Mouse (Mus musculus): ENCODE data around the gene Clps.

GRCm38 (mm10) chr17:28580396-28580795 is 19.8 kb upstream of the Clps start:
- TF ChIP-seq ELF1 (IDR thresholded peaks at IDR 0.05; ENCODE audit: low read depth, low read length) (no peak), POLR2A (IDR thresholded peaks at IDR 0.05; ENCODE audit: control insufficient read depth in 1 of 2, insufficient read depth in 1 of 2, low read depth in 1 of 2, low read length in 2 of 2, poor library complexity in 1 of 2) (no peak), CTCF (IDR thresholded peaks at IDR 0.05 in 2 of 3, conservative IDR thresholded peaks at IDR 0.05 in 1 of 3; ENCODE audit: control insufficient read depth in 1 of 3, insufficient read depth in 1 of 3, low read depth in 2 of 3, low read length in 3 of 3, poor library complexity in 1 of 3, severe bottlenecking in 1 of 3) (no peak), TAL1 (IDR thresholded peaks at IDR 0.05; ENCODE audit: low read length) (no peak), ZC3H11A (IDR thresholded peaks at IDR 0.05; ENCODE audit: low read depth, low read length) (no peak), GABPA (IDR thresholded peaks at IDR 0.05; ENCODE audit: low read depth, low read length) (no peak), TCF12 (IDR thresholded peaks at IDR 0.05; ENCODE audit: low read depth, low read length) (no peak), HCFC1 (IDR thresholded peaks at IDR 0.05; ENCODE audit: low read depth, low read length) (no peak), MAFK (IDR thresholded peaks at IDR 0.05; ENCODE audit: borderline replicate concordance, low read depth, low read length) (no peak), UBTF (IDR thresholded peaks at IDR 0.05; ENCODE audit: borderline replicate concordance, insufficient read depth, low read depth, low read length) (no peak), MXI1 (IDR thresholded peaks at IDR 0.05; ENCODE audit: low read depth, low read length) (peak; percentile 99), CHD1 (IDR thresholded peaks at IDR 0.05; ENCODE audit: low read depth, low read length) (no peak), MEF2A (IDR thresholded peaks at IDR 0.05; ENCODE audit: extremely low read depth, insufficient replicate concordance, low read depth, low read length, poor library complexity, severe bottlenecking) (no peak), KAT2A (conservative IDR thresholded peaks at IDR 0.05; ENCODE audit: low read depth, low read length) (no peak)
